Comparison of ENCODE assay signal across 8 mouse cellular contexts in genomic region chr5:90890519-90891463, GRCm38 (mm10). TPM values are rescaled to one million over a fixed set of nuclear protein-coding genes. Genes with fewer than 3 reads are reported as not detected.
A peak's percentile ranks its signal among the peaks of the same experiment; 100 is the strongest.
DNase-seq lines count a peak whose midpoint lies in the region; ATAC-seq and TF ChIP-seq lines count a peak whose summit lies in the region.

Gene Cxcl1 (plus strand): TSS chr5:90891241.

- DNase-seq in adrenal gland, postnatal 25 days: peak; percentile 38
- peak; percentile 43 for DNase-seq in forelimb bud, embryonic 11.5 days (ENCODE audit: low read depth, low spot score)
- peak; percentile 35 for DNase-seq in liver
- peak; percentile 77 for DNase-seq in midbrain, embryonic 14.5 days
- DNase-seq in urinary bladder, postnatal 14 days (ENCODE audit: low spot score): peak; percentile 32
- no peak for DNase-seq in layer of hippocampus, adult 9-10 months (ENCODE audit: low spot score)

- no peak for TF ChIP-seq CTCF in C2C12 (IDR thresholded peaks at IDR 0.05; ENCODE audit: control insufficient read depth, insufficient read depth, insufficient read length)

- peak within 1 kb of the TSS; percentile 51 for H3K9ac ChIP-seq in hindbrain, embryonic 12.5 days
- peak within 1 kb of the TSS; percentile 47 for H3K9ac ChIP-seq in midbrain, embryonic 14.5 days (replicated peaks; ENCODE audit: low read length)

- 8% methylated on average over 30 of the region's 30 CpGs for WGBS in hindbrain, embryonic 12.5 days
- WGBS in midbrain, embryonic 14.5 days: 8% methylated on average over 30 of the region's 30 CpGs

- H3K27me3 ChIP-seq in C2C12 (ENCODE audit: control insufficient read depth, insufficient read depth, insufficient read length): no peaks in the 10 kb centered on the region
- H3K27me3 ChIP-seq in hindbrain, embryonic 12.5 days: peaks cover 10% of the 10 kb centered on the region
- H3K27me3 ChIP-seq in midbrain, embryonic 14.5 days (ENCODE audit: control insufficient read depth, insufficient read depth, low read length): no peaks in the 10 kb centered on the region

- ATAC-seq in hindbrain, embryonic 12.5 days (ENCODE audit: low FRiP score): peak; percentile 87
- peak; percentile 76 for ATAC-seq in midbrain, embryonic 14.5 days (ENCODE audit: low FRiP score, low TSS enrichment)

- H3K27ac ChIP-seq in hindbrain, embryonic 12.5 days: no peak within 1 kb of the TSS
- no peak within 1 kb of the TSS for H3K27ac ChIP-seq in midbrain, embryonic 14.5 days (replicated peaks; ENCODE audit: low read depth, low read length)

- H3K36me3 ChIP-seq in C2C12 (ENCODE audit: control insufficient read depth, insufficient read depth): no peaks in the 10 kb centered on the region
- H3K36me3 ChIP-seq in hindbrain, embryonic 12.5 days: no peaks in the 10 kb centered on the region
- H3K36me3 ChIP-seq in midbrain, embryonic 14.5 days (ENCODE audit: control insufficient read depth, insufficient read depth, low read length): no peaks in the 10 kb centered on the region

- H3K4me2 ChIP-seq in hindbrain, embryonic 12.5 days (replicated peaks): peak within 1 kb of the TSS; percentile 80
- H3K4me2 ChIP-seq in midbrain, embryonic 14.5 days (ENCODE audit: low read length): peak within 1 kb of the TSS; percentile 86

- peaks cover 11% of the 10 kb centered on the region for H3K4me1 ChIP-seq in hindbrain, embryonic 12.5 days
- no peaks in the 10 kb centered on the region for H3K4me1 ChIP-seq in midbrain, embryonic 14.5 days (ENCODE audit: control insufficient read depth, insufficient read depth, low read length)

- no peaks in the 10 kb centered on the region for H3K9me3 ChIP-seq in hindbrain, embryonic 12.5 days (replicated peaks)
- H3K9me3 ChIP-seq in midbrain, embryonic 14.5 days (ENCODE audit: control insufficient read depth, low read length): no peaks in the 10 kb centered on the region

- no peaks in the 10 kb centered on the region for H3K79me3 ChIP-seq in C2C12 (ENCODE audit: low read depth)

- peak within 1 kb of the TSS; percentile 41 for H3K4me3 ChIP-seq in C2C12 (ENCODE audit: insufficient read depth, poor library complexity, severe bottlenecking)
- peak within 1 kb of the TSS; percentile 38 for H3K4me3 ChIP-seq in hindbrain, embryonic 12.5 days
- peak within 1 kb of the TSS; percentile 46 for H3K4me3 ChIP-seq in midbrain, embryonic 14.5 days (replicated peaks; ENCODE audit: low read depth, low read length)

- peaks cover 10% of the 10 kb centered on the region for H3K79me2 ChIP-seq in C2C12 (ENCODE audit: control insufficient read depth, insufficient read depth)

- peak within 1 kb of the TSS; percentile 87 for H3ac ChIP-seq in C2C12 (ENCODE audit: control insufficient read depth, insufficient read length, low read depth)

TF ChIP-seq in C2C12, 6 proteins besides CTCF, POLR2A, EP300 and RAD21:
- TF ChIP-seq MYOD1 (IDR thresholded peaks at IDR 0.05; ENCODE audit: control insufficient read depth, insufficient read length, low read depth) (no peak), MAX (IDR thresholded peaks at IDR 0.05) (peak; percentile 22), USF1 (IDR thresholded peaks at IDR 0.05; ENCODE audit: low read depth) (peak; percentile 28), FOSL1 (IDR thresholded peaks at IDR 0.05; ENCODE audit: insufficient read depth, low read length, poor library complexity, severe bottlenecking) (no peak), MYOG (IDR thresholded peaks at IDR 0.05; ENCODE audit: control insufficient read depth, extremely low read depth, insufficient read length) (no peak)

RNA-seq across cellular contexts. Expression of gene Cxcl1, which starts in this region (rescaled TPM):
- polyA plus RNA-seq in C2C12 (2012; fragmentation: generic; extraction: Trizol): 0.66 TPM
- total RNA-seq in adrenal gland, postnatal 25 days (2021): 0.73 and 1.00 TPM in 2 replicates
- 0.25 and 0.30 TPM in 2 replicates for polyA plus RNA-seq in hindbrain, embryonic 12.5 days (2016; fragmentation: Nextera tagmentation; extraction: Ambion mirVana)
- polyA plus RNA-seq in midbrain, embryonic 14.5 days (2014; fragmentation: Nextera tagmentation; extraction: Ambion mirVana): not detected in 2 replicates

Comparison
In these comparisons a context has a peak if more than half of its experiments do, and no peak if none do; other contexts are left out.
1. Peak in DNase-seq in adrenal gland, postnatal 25 days; RNA of the gene not detected or under 1 TPM.
2. Peak in ATAC-seq, H3K4me3 ChIP-seq, H3K9ac ChIP-seq and H3K4me2 ChIP-seq in hindbrain, embryonic 12.5 days; RNA of the gene not detected or under 1 TPM.
3. Peak in DNase-seq, ATAC-seq, H3K4me3 ChIP-seq, H3K9ac ChIP-seq and H3K4me2 ChIP-seq in midbrain, embryonic 14.5 days; RNA of the gene not detected or under 1 TPM.